Mouse (Mus musculus) embryo, embryonic 9.5 days (tissue): ENCODE data around the gene Zfp786.

ENCODE experiments used
- DNase-seq: peaks from one replicate; pipeline ENCODE4 v3.0.0-alpha.2; 2017; ENCODE audit errors: extremely low spot score

Gene Zfp786

GRCm38 (mm10) chr6:47821236-47821635, 9.4 kb downstream of the Zfp786 start:
- no peak for DNase-seq

DNA sequence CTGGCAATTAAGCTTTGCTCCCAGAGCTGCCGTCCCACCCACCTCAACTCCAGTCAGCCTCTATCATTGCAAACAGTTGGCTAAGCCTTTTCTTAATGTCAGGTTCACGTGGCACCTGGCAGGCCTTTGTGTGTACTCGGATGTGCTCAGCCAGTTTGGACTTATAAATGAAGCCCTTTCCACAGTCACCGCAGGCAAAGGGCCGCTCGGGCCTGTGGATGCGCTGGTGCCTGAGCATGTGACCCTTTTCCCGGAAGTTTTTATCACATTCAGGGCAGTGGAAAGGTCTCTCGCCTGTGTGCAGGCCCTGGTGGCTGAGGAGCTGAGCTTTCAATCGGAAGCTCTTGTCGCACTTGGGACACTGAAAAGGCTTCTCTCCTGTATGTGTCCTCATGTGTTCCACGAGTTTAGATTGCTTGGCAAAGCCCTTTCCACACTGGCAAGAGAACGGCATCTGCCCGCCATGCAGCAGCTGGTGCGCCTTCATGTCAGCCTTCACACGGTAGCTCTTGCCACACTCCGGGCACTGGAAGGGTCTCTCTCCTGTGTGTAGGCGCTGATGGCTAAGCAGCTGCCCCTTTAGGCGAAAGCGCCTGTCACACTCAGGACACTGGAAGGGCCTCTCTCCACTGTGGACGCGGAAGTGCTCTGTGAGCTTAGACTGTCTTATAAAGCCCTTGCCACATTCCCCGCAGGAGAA, 10.9 kb downstream of the Zfp786 start:
- DNase-seq: no peak

GRCm38 (mm10) chr6:47818721-47819120, 11.9 kb downstream of the Zfp786 start:
- DNase-seq: no peak

- DNase-seq: no peak
Measured at GRCm38 (mm10) chr6:47816151-47816550, 14.5 kb downstream of the Zfp786 start.

DNA sequence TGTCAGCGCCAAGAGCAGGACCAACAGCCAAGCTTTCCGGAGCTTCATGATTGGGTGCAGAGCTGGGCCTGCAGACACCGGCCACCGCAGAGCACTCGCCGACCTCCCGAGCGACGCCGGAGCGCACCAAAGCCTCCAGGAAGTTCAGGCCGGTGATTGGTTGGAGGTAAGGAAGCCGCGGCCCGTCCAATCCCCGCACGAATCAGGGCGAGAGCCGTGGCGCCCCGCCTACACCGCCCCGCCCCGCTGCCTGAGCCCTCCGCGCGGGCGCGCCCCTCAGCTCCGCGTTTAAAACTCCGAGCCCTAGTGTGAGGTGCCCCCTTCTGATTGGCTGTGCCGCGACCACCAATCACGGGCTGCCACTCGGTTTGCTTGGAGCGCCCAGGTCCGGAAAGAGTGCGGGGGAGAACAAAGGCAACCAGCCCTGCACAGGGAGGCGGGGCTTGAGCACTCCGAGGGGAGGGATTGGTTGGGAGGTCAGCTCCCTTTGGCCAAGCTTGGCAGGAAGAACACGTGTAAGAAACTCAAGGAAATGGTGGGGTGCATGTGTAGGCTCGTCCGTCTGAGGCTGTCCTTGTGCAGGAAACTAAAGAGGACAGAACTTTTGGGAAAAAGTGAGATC, 17.3 kb downstream of the Zfp786 start, which contains the start of gene Pdia4:
TSS of gene Pdia4 (minus strand) at position 174 of the 622 bp plus-strand sequence.
- peak; percentile 99 for DNase-seq

GRCm38 (mm10) chr6:47812271-47812915, 18.3 kb downstream of the Zfp786 start:
- no peak for DNase-seq

- DNase-seq: no peak
Measured at GRCm38 (mm10) chr6:47811324-47811723, 19.3 kb downstream of the Zfp786 start.

DNA sequence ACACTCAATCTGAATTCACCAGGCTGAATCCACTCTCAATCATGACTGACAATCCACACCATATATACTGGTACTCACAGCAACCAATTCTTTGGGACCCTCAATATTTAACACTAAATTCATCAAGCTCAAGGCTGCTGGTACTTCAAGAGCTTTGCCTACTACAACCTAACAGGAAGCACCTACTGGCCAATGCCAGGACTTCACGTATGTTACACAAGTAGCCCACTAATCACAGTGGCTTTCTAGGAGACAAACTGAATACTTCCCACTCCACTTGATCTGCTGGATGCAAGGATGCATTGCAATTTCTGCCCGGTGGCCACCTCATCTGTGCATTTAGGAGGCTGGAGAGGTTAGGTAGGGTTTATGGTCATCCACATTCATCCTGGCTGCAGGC, 20.5 kb downstream of the Zfp786 start:
- DNase-seq: no peak

GRCm38 (mm10) chr6:47809053-47809452, 21.6 kb downstream of the Zfp786 start:
- DNase-seq: no peak

DNA sequence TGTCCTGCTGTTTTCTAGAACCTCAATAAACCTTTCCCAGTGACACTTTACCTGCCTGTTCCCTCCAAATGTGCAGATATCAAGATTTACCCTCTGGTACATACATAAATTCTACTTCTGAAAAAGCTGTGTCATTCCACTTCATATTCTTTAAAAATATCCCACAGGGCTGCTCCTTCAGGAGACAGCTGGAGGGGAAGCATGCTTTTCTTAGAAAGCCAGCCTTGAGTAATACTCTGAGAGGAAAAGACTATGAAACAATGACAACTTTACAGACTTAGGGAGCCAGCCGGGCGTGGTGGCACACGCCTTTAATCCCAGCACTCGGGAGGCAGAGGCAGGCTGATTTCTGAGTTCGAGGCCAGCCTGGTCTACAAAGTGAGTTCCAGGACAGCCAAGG, 22.1 kb downstream of the Zfp786 start:
- DNase-seq: no peak

GRCm38 (mm10) chr6:47807419-47807818, 23.2 kb downstream of the Zfp786 start:
- no peak for DNase-seq

GRCm38 (mm10) chr6:47805520-47805919, 25.1 kb downstream of the Zfp786 start:
- no peak for DNase-seq

DNA sequence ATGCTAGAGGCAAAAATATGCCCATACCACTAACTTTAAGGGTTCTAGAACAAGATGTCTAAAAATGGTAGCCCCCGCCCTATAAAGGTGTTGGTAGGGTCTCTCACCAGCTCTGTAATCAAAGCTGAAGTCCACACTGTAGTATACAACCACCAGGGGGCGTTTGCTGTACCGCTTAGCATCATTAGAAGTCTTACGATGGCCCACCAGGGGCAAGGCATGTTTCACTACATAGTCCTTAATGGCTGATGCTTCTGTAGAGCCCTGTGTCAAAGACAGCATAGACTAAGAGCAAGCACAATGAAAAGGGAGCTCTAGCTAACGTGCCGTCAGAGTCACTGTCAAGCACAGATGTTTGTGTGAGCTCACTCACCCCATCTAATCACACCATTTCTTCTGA, 31.6 kb downstream of the Zfp786 start:
- DNase-seq: peak; percentile 59

- DNase-seq: no peak
Measured at GRCm38 (mm10) chr6:47794106-47794830, 36.4 kb downstream of the Zfp786 start.

- no peak for DNase-seq
Measured at GRCm38 (mm10) chr6:47793284-47793683, 37.4 kb downstream of the Zfp786 start.

- DNase-seq: no peak
Measured at GRCm38 (mm10) chr6:47792533-47792932, 38.1 kb downstream of the Zfp786 start.

- DNase-seq: no peak
Measured at GRCm38 (mm10) chr6:47790745-47791144, 39.9 kb downstream of the Zfp786 start.

- DNase-seq: peak; percentile 23
Measured at GRCm38 (mm10) chr6:47788821-47789220, 41.8 kb downstream of the Zfp786 start.

GRCm38 (mm10) chr6:47787941-47788736, 42.5 kb downstream of the Zfp786 start:
- peak; percentile 88 for DNase-seq

GRCm38 (mm10) chr6:47784707-47785412, 45.8 kb downstream of the Zfp786 start:
- DNase-seq: no peak
